Mouse (Mus musculus) spleen, embryonic (tissue): ENCODE data around the gene Gm13941.

Source experiments
- CTCF ChIA-PET: fragments of 350-600 bp; sonication (Branson Sonifier 250); formaldehyde crosslinking; loops from one replicate; lab custom pipeline; 2022; lab: Charles Lee

Gm13941 gene

DNA sequence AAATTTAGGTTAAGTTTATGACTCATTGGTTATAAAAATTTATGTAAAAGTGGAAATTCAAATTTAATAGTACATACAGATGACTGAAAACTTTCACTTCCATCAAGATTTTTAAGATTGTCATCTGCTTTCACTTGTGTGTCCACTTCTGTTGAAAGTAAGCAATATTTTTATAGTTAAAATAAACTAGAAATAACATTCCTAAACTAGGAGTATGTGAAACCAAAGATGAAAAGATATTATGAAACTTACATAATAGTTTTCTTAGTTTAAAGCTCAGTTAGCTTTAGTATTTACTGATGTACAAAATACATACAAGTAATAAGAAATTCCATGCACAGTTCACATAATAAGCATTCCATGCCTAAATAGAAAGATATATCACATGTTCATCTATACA is at the start of gene Gm13941:
Gene Gm13941 (minus strand): TSS at position 101 of the 400 bp plus-strand sequence.
- CTCF ChIA-PET: no interaction called here

DNA sequence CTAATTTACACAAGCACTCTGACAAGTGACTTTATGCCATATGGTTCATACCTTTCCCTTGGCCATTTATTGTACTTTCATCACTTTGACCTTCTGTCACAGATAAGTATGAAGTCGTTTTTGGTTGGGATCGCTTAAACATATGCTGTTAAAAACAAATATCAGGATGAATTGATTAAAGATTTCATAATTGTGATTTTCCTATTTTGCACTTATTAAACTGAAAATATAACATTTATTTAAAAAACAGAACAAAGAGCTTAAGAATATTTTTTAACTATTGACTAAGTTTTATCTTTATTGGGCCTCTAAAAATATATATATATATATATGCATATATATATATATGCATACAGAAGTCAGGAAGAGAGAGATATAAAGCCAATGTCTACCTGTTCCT is 47.1 kb upstream of the Gm13941 start, which contains the start of gene Gm15130:
Gene Gm15130 (minus strand): TSS at position 101 of the 400 bp plus-strand sequence.
- CTCF ChIA-PET: no interaction called here

DNA sequence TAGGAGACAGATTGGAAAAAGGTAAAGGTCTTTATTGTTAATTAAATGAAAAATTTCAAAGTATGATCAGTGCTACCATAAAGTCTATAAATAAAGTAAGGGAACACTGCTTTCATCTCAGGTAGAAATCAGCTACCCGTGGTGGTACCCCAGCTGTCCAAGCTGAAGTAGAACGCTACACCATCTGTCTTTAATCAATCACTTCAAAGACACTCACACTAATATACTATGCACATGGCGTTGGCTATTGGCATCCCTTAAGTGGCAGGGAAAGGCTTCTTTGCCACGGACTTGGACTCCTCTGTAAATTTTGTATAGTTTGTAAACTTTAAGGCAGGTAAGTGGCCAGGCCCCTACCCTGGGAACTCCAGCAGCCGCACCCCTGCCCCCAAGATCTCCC is 30.0 kb upstream of the Gm13941 start:
- CTCF ChIA-PET: no interaction called here

DNA sequence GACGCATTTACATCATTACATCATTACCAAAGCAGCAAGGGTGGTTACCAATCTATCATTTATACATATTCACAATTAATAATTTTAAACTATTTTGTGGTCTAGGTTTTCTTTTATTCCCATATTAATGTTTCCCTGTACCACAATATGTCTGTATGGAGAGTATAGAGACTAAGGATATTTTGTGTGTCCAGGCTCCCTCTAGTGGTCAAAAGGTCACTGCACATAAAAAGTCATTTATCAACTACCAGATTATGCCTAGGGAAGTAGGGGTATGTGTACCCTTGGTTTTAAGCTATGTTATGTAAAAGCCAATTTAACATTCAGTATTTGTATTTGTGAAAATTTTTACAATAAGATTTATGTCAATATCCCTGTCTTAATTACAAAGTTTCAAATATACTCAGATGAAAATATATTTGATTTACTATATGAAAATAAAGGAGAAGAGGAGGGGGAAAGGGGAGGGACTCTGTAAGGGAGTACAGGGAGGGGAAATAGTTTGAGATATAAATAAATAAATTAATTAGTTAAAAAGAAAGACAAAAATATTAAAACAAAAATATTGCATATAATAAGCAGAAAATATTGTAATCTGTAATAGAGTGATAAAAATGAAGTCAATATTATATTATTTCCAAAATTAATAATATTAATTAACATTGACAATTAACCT is 47.1 kb downstream of the Gm13941 start:
- CTCF ChIA-PET: no interaction called here
